Mouse (Mus musculus): ENCODE measurements around the gene Ifi27l2b. TPM values are rescaled to one million over a fixed set of nuclear protein-coding genes. Genes with fewer than 3 reads are reported as not detected.
"Not testable (repeated sequence)": the region's sequence is repeated elsewhere in the genome, so short reads cannot be mapped to it uniquely, and the experiment has no call there.

Ifi27l2b gene
- total RNA-seq (2021), result not detected

DNA sequence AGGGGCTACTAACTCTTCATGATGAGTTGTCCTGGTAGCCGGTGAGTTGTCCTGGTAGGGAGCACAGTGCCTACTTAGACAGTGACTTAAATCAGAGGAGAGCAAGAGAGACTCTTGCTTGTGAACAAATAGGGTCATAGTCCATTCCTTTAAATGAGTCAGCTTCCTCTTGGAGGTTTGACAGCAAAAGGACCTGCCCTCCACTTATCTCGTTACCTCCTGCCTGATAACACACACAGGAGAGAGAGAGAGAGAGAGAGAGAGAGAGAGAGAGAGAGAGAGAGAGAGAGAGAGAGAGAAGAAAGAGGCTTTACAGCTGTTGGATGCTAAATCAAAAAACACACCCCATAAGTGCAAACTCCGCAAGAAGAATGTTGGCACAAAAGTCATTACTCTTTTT, at the start of gene Ifi27l2b:
Gene Ifi27l2b, minus strand, starts transcription at position 84 of the 400 bp plus-strand sequence.
- intact Hi-C loops (cut with DNase I), result no loop called here
- DNase-seq, result no peak

DNA sequence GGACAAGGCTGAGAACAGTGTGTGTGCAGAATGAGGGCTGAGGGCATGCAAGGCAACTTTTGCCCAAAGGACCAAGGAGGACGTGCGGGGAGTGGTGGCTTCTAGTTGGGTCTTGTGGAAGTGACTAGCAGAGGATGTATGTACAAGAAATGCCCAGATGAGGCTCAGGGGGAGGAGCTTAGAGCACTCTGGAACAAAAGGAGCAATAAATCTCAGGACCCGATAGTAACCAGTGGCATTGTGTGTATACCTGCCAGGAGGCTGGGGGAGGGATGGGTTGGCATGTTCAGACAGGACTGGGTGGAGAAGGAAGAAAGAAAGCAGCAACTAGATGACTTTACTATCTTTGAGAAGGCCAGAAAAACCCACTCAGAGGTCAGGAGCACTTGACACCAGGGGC, 47.4 kb upstream of the Ifi27l2b start:
- intact Hi-C loops (cut with DNase I), result no loop called here
- DNase-seq, result no peak

DNA sequence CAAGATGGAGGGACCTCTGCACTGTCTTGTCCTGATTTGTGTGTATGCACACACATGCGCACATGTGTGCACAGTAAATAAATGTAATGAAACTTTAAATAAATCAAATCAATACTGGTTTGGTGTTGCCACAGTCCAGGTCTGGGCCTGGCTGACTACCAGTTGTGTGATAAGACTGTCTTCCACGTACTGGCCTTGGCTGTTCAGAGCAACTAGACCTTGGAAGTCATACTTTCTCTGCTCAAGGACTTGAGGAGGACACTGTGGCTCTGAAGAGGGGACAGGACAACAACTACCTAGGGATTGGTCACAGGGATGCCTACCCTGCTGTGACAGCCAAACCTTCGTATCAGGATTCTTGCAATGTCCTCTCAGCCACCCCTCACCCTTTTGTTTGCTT, 46.3 kb upstream of the Ifi27l2b start:
- intact Hi-C loops (cut with DNase I), result no loop called here

DNA sequence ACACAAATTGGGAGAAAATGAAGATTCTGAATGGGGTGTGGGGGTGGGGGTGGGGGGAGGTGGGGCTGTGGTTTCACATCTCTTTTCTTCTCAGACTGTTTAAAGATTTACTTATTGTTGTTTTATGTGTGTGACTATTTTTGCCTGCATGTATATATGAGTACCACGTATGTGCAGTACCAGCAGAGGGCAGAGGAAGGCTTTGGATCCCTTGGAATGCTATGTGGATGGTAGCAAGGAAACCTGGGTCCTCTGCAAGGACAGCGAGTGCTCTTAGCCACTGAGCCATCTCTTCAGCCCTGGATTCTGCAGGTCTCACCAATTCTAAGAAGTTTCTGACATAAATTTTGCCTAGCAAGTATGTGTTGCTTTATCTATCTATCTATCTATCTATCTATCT, 42.2 kb upstream of the Ifi27l2b start:
- no peak for DNase-seq
- intact Hi-C loops (cut with DNase I), result no loop called here

More for the DNA sequence above, 46.3 kb upstream of the Ifi27l2b start:
- DNase-seq, result no peak

DNA sequence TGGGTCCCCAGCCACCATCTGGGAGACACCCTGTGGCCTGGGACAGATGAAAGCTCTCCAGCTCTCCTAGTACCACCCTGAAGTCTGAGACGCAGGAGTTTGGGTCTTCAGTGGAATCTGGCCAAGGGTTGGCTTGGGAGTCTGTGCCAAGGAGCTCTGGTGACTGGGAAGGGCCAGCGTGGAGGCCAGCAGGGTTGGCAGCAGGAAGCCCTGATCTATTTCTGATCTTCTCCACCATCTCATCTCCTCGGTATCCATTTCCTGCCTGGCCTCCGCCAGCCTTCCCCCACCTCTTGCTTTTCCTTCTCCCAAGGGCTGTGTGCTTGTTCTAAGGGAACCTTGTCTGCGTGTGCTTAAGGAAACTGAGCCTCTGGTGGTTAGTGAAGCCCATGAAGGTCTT, 41.7 kb upstream of the Ifi27l2b start:
- intact Hi-C loops (cut with DNase I), result no loop called here
- DNase-seq, result no peak

DNA sequence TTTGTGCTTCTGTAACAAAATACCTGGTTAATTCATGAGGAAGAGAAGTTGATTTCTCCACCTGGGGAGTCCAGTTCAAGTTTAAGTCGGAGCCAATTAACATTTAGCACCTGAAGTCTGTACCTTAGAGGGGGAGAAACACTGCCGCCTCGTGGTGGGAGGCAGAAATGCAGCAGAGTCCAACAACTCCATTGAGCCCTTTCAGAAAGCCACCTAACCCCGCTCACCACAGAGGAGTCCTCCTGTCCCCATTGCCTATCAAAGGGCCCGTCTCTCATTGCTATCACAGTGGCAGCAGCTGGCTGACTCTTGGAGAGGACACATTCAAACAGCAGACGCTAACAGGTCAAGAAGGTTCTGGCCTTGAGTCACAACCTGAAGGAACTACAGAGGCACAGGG, 37.5 kb upstream of the Ifi27l2b start:
- DNase-seq, result peak; percentile 51 to 74
- intact Hi-C loops (cut with DNase I), result loop anchor here (2.0 kb wide), 1 partner anchor 354 kb away; no protein-coding TSS in a partner anchor

DNA sequence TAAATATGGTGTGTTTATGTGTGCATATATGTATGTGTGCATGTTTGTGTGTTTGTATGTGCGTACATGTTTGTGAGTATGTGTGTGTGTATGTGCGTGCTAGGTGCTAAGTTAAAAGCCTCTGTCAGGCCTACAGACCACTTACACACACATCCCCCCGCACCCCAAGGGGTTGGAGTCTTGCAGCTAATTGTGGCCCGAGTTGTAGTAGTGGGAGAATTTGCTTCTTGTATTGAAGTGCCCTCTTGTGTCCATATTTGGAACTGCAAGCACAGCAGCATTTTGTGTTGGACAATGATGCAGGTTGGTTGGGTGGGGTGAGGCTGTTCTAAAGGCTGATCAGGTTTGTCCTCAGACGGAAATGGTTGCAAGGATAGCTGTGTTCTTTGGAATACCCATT, 35.7 kb upstream of the Ifi27l2b start:
- intact Hi-C loops (cut with DNase I), result loop anchor here (1.0 kb wide), 1 partner anchor 66 kb away; no protein-coding TSS in a partner anchor
- DNase-seq, result peak; percentile 82 to 83

DNA sequence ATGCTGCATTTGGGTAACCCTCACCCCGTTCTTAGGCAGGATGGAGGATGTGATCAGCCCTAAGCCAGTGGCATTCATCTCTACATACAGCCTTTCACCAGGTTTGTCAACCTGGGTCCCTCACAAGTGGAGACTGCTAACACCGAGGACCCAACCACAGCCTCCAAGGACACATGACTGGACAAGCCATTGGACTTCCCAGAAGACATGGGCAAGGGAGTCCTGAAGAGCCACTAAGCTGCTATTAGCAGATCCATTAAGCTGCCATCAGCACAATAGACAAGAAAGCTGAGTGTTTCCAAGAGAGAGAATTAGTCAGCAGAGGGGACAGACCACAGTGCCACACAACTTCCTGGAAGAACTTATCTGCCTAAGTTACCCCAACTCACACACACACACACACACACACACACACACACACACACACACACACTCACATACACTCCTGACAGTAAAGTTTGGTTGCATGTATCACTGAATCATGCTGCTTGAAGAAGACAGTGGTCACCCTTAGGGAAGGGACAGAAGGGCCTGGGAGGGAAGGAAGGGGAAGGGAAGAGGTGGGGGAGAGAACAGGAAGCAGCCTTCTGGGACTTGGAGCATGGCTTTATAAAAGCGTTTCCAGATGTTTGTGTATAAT, 34.2 kb upstream of the Ifi27l2b start:
- no peak for DNase-seq
- intact Hi-C loops (cut with DNase I), result no loop called here

DNA sequence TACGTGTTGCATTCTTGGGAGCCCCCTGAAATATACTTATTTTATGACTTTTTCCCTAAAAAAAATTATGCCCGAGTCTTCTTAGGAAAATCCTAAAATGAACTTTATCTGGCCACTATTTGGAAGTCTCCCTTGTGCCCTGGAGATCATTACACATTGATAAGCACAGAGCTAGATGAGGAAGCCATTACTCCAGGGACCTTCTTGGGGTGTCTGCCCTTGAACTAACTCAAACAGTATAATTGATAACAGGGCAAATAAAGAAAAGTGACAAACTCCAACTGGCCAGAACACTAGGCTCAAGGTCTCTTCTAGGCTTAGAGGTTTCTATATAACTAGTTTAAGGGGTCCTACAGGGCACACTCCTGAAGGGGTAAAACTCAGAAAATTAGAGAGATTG, 30.7 kb upstream of the Ifi27l2b start:
- intact Hi-C loops (cut with DNase I), result no loop called here

DNA sequence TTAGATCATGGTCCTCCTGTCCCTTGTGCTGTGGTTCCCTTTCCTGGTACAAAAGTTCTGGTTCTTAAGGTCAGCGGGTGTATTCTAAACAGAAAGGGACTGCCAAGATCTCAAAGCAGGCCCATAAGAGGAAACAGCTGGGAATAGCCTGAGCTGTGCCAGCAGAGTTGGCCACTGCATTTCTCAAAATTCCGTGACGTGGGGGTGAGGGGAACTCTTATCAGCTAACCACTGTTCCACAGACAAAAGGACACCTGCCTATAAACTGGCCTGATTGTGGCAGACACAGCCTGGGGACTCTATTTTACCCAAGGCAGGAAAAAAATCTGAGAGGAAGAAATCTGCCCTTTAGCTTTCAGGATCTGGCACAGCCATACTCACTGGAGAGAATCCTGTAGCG, 30.3 kb upstream of the Ifi27l2b start:
- intact Hi-C loops (cut with DNase I), result no loop called here
- peak; percentile 57 to 71 for DNase-seq

More for the DNA sequence above, 30.7 kb upstream of the Ifi27l2b start:
- DNase-seq, result no peak

DNA sequence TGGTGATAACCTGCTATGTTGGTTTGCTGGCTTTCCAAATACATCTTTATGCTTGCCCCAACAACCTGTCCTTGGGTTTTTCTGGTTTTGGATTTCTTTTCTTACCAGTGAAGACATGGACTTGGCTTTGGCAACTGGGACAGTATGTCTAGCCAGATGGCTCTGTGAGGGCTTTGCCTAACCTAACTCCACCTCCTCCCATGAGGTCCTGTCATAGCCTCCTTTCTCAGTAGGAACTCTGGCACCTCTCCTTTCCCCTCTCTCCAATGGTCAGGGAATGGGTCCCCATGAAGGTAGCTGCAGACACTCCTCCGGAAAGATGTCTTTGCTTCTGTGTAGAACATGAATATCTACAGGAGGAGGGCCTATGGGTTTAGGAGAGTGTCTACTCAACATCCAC, 29.7 kb upstream of the Ifi27l2b start:
- intact Hi-C loops (cut with DNase I), result no loop called here
- DNase-seq, result peak; percentile 39 to 44

DNA sequence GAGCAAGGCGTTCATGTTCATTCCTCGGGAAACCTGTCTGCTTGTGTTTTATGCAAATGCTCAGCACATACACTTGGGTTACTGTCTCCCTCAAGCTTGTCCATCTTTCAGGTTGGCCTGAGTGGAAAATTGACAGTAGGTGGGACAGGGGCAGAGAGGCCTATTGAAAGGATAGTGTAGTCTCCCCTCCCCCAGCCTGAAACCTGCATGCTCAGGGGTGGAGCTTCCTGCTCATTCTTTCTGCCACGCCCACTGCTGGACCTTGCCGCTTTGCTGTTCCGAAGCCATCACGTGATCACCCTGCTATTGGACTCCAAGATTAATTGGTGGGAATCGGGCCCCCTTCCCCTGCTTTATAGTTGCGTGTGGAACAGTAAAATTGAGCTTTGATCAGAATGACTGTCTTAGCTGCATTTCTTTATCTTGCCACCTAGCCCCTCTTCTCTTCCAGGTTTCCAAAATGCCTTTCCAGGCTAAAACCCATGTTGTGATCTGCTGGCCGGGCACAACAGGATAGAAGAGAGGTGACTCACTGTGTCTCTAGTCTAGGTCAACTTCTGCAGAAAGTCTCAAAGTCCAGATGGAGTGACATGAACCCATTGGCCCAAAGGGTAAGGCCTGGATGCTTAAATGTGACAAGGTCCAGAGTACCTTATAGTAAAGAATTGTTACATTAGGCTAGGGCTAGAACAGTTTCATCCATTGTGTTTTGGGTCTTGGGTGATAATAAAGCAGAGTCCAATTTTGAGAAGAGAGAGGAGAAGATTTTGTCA, 27.4 kb upstream of the Ifi27l2b start:
- DNase-seq; intact Hi-C loops (cut with DNase I): not testable (repeated sequence)

DNA sequence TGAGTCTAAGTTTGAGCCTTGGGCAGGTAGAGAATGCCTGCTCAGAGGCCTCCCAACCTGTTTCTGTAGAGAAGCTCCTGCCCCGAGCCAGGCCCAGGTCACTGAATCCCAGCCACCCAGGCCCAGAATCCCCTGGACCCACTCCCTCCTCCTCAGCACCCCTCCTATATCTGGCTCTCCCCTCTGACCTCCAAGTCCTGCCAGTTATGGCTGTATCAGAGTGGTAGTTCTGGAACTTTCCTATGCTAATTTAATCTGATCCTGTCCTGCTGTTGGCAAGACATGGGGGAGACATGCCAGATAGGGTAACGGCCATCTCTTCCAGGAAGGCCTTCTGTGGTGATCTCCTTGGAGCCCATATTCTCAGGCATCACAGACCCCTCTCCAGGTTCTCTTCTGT, 25.8 kb upstream of the Ifi27l2b start:
- DNase-seq, result no peak
- intact Hi-C loops (cut with DNase I), result no loop called here

DNA sequence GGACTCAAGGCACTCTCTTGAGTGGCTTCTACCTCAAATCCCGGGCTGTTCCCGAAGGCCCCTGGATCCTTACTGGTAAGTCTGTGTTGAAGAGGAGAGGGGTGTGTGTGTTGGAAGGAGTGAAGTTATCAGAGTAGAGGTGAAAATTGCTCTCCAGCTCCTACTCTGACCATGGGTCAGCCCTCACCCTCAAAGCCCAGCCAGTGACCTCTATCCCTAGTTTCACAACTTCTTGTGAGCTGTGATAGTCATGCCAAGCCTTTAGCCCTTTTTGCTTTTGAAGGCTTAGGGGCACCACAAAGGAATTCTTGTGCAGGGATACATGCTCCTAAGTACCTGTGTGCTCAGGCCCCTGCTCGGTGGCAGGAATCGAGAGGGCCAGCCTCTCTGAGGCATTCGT, 24.6 kb upstream of the Ifi27l2b start:
- DNase-seq, result no peak
- intact Hi-C loops (cut with DNase I), result no loop called here

DNA sequence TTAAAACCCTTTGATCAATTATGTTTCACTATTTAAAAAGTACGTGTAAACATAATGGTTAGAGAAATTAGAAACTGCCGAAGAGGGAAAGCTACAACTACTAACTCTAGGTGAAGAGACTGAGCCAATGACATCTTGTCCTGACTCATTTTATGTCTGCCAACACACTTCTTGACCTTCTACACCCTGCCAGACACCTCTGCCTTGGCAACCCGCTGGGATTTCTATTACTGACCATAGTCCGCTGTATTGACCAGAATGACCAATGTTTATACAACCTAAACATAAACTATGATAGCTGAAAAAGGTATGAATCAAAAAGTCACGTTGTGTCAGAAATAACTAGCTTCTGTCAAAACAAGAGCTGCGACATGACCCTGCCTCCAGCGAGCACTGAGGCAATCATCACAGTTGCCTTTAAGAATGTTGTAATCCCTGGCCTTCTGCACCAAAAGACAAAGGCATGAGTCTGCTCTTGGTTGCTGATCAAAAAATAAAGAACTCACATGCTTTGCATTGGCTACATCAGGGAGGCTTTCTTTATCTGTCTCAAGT, 20.5 kb upstream of the Ifi27l2b start:
- intact Hi-C loops (cut with DNase I), result no loop called here
- DNase-seq, result no peak

DNA sequence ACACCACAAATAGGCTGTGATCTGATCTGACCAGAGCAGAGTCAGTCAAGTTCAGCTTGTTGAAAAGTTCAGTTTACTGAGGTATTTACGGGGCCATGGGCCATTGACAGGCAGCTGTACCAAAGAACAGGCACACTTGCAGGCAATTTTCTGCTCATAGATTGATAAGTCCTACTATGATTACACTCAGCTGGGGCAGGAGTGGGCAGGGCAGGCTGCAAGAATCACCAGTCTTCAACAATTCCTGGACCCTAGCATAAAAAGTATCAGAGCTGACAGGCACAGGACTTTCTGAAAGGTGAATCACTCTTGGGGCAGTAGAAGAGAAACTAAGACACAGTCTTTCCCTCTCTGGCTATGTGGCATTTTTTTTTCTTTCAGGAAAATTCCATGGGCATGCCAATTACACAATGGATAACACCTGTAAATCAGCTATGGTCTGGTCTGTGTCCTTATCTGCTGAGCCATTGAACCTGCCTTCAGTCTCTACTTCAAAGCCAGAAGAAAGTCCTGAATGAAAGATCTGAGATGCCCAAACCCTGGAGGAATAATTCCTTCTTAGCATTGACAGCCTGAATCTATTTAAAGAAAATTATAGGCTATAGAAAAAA, 19.9 kb upstream of the Ifi27l2b start:
- intact Hi-C loops (cut with DNase I), result no loop called here
- DNase-seq, result no peak

DNA sequence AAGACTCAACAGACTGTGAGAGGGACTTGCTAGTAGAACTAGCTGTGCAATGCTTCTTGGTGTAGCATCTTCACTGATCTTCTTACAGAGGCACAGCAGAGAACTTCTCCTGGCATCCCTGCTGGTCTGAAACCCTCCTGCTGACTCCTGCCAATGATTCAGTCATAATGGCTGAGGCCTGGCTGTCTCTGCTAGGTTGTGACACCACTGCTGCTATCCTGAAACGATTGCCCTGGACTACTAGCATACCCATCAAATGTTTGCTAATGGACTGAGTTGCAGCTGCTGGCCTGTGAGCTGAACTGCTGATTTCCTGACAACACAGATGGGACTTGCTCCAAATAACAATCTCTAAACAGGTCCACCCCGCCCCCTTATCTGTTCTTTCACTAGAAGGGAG, 17.5 kb upstream of the Ifi27l2b start:
- intact Hi-C loops (cut with DNase I), result loop anchor here (1.0 kb wide), 1 partner anchor 24 kb away; no protein-coding TSS in a partner anchor
- DNase-seq, result no peak

DNA sequence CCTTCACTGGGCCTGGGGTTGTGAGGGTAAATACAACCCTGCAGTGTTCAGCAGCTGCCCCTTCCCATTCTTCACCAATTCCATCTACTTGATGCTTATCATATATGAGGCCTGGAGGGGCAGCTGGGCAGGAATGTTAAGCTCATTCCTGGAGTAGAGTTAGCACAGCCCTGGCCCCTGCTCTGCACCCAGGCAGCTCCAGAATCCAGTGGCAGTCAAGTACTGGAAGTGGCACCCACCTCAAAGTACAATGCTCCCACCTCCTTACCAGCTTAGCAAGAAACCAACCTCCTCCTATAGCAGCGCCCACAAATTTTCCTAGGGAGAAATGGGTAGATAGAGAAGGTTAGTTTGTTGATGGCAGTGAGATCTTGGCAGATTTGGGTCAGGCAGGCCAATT, 296 bp downstream of the Ifi27l2b start:
- intact Hi-C loops (cut with DNase I); DNase-seq: not testable (repeated sequence)

DNA sequence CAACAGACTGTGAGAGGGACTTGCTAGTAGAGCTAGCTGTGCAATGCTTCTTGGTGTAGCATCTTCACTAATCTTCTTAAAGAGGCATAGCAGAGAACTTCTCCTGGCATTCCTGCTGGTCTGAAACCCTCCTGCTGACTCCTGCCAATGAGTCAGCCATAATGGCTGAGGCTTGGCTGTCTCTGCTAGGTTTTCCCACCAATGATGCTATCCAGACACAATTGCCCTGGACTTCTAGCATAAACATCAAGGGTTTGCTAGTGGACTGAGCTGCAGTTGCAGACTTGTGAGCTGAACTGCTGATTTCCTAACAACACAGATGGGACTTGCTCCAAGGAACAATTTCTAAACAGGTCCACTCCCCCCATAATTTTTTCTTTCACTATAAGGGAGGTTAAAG, 3.7 kb downstream of the Ifi27l2b start:
- intact Hi-C loops (cut with DNase I), result no loop called here
- no peak for DNase-seq

DNA sequence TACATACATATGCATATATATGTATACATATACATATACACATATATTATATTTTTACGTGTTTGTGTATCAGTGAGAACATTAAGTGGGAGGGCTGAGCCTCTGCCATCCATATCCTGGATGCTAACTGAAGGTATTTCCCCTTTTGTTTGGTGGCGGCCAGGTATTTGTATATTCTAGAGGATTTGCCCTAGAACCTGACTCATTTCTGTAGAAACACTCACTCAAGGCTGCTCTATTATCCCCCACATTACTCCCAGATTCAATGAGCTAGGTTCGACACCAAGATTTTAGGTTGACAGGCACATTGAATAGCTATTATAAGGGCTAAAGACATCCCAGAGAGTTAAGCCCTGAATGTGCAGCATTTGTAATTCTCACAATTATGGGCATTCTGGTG, 12.0 kb downstream of the Ifi27l2b start:
- intact Hi-C loops (cut with DNase I), result loop anchor here (2.0 kb wide), 1 partner anchor 18 kb away; no protein-coding TSS in a partner anchor
- DNase-seq, result no peak

DNA sequence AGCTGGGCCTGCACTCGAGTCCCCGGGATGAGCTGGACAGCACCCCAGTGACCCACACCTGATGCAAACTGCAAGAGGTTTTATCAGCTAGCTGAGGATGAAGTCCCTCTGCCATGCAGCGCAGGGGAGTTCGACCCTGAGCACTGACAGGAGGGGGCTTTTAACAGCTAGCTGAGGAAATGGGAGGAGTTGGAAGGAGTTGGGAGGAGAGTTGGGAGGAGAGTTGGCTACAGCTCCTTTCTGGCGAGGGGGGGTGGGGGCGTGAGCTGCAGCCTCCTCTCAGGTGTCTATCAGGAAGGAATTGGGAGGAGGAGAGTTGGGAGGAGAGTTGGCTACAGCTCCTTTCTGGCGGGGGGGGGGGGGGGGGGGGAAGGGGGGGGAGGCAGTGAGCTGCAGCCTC, 12.8 kb downstream of the Ifi27l2b start:
- intact Hi-C loops (cut with DNase I), result loop anchor here (2.0 kb wide), 1 partner anchor 17 kb away; no protein-coding TSS in a partner anchor
- not testable (repeated sequence) for DNase-seq

All from heart, postnatal 36 days (tissue).